9 mouse cellular contexts compared by ENCODE assay signal in genomic region chr12:85175926-85176845, GRCm38 (mm10). TPM values are rescaled to one million over a fixed set of nuclear protein-coding genes. Genes with fewer than 3 reads are reported as not detected.
DNase-seq lines count a peak whose midpoint lies in the region; ATAC-seq lines count a peak whose summit lies in the region.
"Had no signal": no experiment of that assay in that cellular context is flagged by ENCODE, and none has a peak within 500 bp of the region (broad histone marks: within the 10 kb centered on the region; RNA-seq: fewer than 3 reads in every experiment).

No protein-coding gene starts in this region.

- peaks cover 8% of the 10 kb centered on the region; the same call in 1 of the 2 replicates for H3K27me3 ChIP-seq in heart, embryonic 14.5 days (ENCODE audit: control insufficient read depth, insufficient read depth, low read length)
- H3K27me3 ChIP-seq in liver, embryonic 11.5 days (replicated peaks; ENCODE audit: control insufficient read depth, insufficient read depth, low read length), result peaks cover 34% of the 10 kb centered on the region

- DNase-seq in heart, adult 11 months, result peak; percentile 97
- no peak for DNase-seq in heart, postnatal 36 days
- DNase-seq in ZHBTc4 (ENCODE audit: low read depth, low spot score), result peak; percentile 42
- DNase-seq in liver, embryonic 11.5 days (ENCODE audit: low spot score), result peak; percentile 73
- peak; percentile 59 for DNase-seq in retina, postnatal 7 days (ENCODE audit: low read depth, low spot score)
- DNase-seq in ovary, postnatal 14 days (ENCODE audit: low spot score), result no peak

- 8% methylated on average over 11 of the region's 11 CpGs for WGBS in heart, embryonic 14.5 days
- 29% methylated on average over 11 of the region's 11 CpGs for WGBS in liver, embryonic 11.5 days

- ATAC-seq in heart, embryonic 14.5 days (ENCODE audit: insufficient number of reproducible peaks, insufficient read depth, low FRiP score, low read depth), result peak; percentile 64
- 0 out of 2 replicates have a peak, but pooled peaks have one; percentile 22 for ATAC-seq in liver, embryonic 11.5 days (replicated peaks; ENCODE audit: low FRiP score)
- no peak for ATAC-seq in erythroblast, adult 5-6 weeks (replicated peaks; ENCODE audit: low FRiP score, poor library complexity, severe bottlenecking)

- intact Hi-C loops in heart, postnatal 36 days (cut with DNase I), result no loop called here

- H3K4me1 ChIP-seq in heart, embryonic 14.5 days (ENCODE audit: control insufficient read depth in 2 of 2, insufficient read depth in 2 of 2, low read length in 2 of 2), result peaks cover 44 to 45% of the 10 kb centered on the region in 2 experiments
- H3K4me1 ChIP-seq in liver, embryonic 11.5 days (replicated peaks; ENCODE audit: control insufficient read depth, insufficient read depth, low read length), result peaks cover 23% of the 10 kb centered on the region

- H3K9me3 ChIP-seq in heart, embryonic 14.5 days (ENCODE audit: control insufficient read depth, low read length), result no peaks in the 10 kb centered on the region
- H3K9me3 ChIP-seq in liver, embryonic 11.5 days (ENCODE audit: control insufficient read depth, low read length), result no peaks in the 10 kb centered on the region

- peak overlapping the region; percentile 42 to 43 for H3K4me3 ChIP-seq in heart, embryonic 14.5 days (ENCODE audit: control insufficient read depth in 1 of 2, insufficient read depth in 1 of 2, low read depth in 1 of 2, low read length in 2 of 2)
- peak overlapping the region; percentile 38 for H3K4me3 ChIP-seq in liver, embryonic 11.5 days (ENCODE audit: low read depth, low read length)

- H3K9ac ChIP-seq in heart, embryonic 14.5 days (ENCODE audit: low read length), result peak overlapping the region; percentile 50
- H3K9ac ChIP-seq in liver, embryonic 11.5 days (ENCODE audit: low read depth, low read length), result 0 out of 2 replicates have a peak overlapping the region, but pooled peaks have one; percentile 22

- H3K4me2 ChIP-seq in heart, embryonic 14.5 days (ENCODE audit: low read length), result peak overlapping the region; percentile 72
- peak overlapping the region; percentile 66 for H3K4me2 ChIP-seq in liver, embryonic 11.5 days

- 0 out of 2 replicates have a peak, but pooled peaks cover 2% of the 10 kb centered on the region for H3K36me3 ChIP-seq in heart, embryonic 14.5 days (ENCODE audit: control insufficient read depth, insufficient read depth, low read length)
- no peaks in the 10 kb centered on the region for H3K36me3 ChIP-seq in liver, embryonic 11.5 days (ENCODE audit: control insufficient read depth, insufficient read depth, low read length)

- H3K27ac ChIP-seq in heart, embryonic 14.5 days (replicated peaks in 1 of 2; ENCODE audit: control insufficient read depth in 1 of 2, insufficient read depth in 1 of 2, low read depth in 2 of 2, low read length in 2 of 2), result peak overlapping the region; percentile 38 to 53; a peak in 3 of 4 replicates
- no peak overlapping the region for H3K27ac ChIP-seq in liver, embryonic 11.5 days (ENCODE audit: low read depth, low read length)

RNA-seq across cellular contexts. Expression of gene Pgf, which starts 1.4 kb away (rescaled TPM):
- total RNA-seq in heart, postnatal 36 days (2021), result 1 to 10 TPM; 3.4 to 4.6 TPM
- polyA plus RNA-seq in heart, embryonic 14.5 days (2014; fragmentation: Nextera tagmentation; extraction: Ambion mirVana), result 8.9 and 10.6 TPM in 2 replicates
- 4.0 and 5.7 TPM in 2 replicates for polyA plus RNA-seq in liver, embryonic 11.5 days (2014; fragmentation: Nextera tagmentation; extraction: Ambion mirVana)
- not detected in 2 replicates for total RNA-seq in erythroblast, adult 5-6 weeks (2015; ENCODE audit: low replicate concordance)
- not detected in 2 replicates for total RNA-seq in erythroblast, adult 5-6 weeks (2017; ENCODE audit: low replicate concordance)
- total RNA-seq: MEL had no signal

RNA-seq across cellular contexts. Expression of gene Rps6kl1, which starts 25.1 kb away (rescaled TPM):
- total RNA-seq in heart, postnatal 36 days (2021), result 1 to 10 TPM; 3.6 to 3.9 TPM
- polyA plus RNA-seq in heart, embryonic 14.5 days (2014; fragmentation: Nextera tagmentation; extraction: Ambion mirVana), result 0.77 and 1.1 TPM in 2 replicates
- polyA plus RNA-seq in liver, embryonic 11.5 days (2014; fragmentation: Nextera tagmentation; extraction: Ambion mirVana), result 0.99 and 1.1 TPM in 2 replicates
- total RNA-seq in erythroblast, adult 5-6 weeks (2015; ENCODE audit: low replicate concordance), result not detected in 2 replicates
- total RNA-seq in erythroblast, adult 5-6 weeks (2017; ENCODE audit: low replicate concordance), result not detected in 2 replicates

RNA-seq across cellular contexts. Expression of gene Eif2b2, which starts 43.1 kb away (rescaled TPM):
- total RNA-seq in heart, postnatal 36 days (2021), result 10 to 100 TPM; 42.7 to 47.7 TPM
- 49.7 and 60.0 TPM in 2 replicates for polyA plus RNA-seq in heart, embryonic 14.5 days (2014; fragmentation: Nextera tagmentation; extraction: Ambion mirVana)
- polyA plus RNA-seq in liver, embryonic 11.5 days (2014; fragmentation: Nextera tagmentation; extraction: Ambion mirVana), result 75.6 and 86.5 TPM in 2 replicates
- total RNA-seq in erythroblast, adult 5-6 weeks (2015; ENCODE audit: low replicate concordance), result 12.1 and 12.5 TPM in 2 replicates
- 9.5 and 14.4 TPM in 2 replicates for total RNA-seq in erythroblast, adult 5-6 weeks (2017; ENCODE audit: low replicate concordance)

Comparison
In these comparisons a context has a peak if more than half of its experiments do, and no peak if none do; other contexts are left out.
1. DNase-seq: peak in heart, adult 11 months (single experiment), ZHBTc4 (single experiment), liver, embryonic 11.5 days (single experiment) and retina, postnatal 7 days (single experiment); none in heart, postnatal 36 days (0 of 2) and ovary, postnatal 14 days (single experiment).
2. RNA of gene Pgf, which starts 1.4 kb away (total RNA-seq): 3.4 to 4.6 TPM in heart, postnatal 36 days; not detected in erythroblast, adult 5-6 weeks; every median in the first group is over 4 times any median in the second.
3. RNA of gene Rps6kl1, which starts 25.1 kb away (total RNA-seq): 3.6 to 3.9 TPM in heart, postnatal 36 days; not detected in erythroblast, adult 5-6 weeks; every median in the first group is over 4 times any median in the second.